Mouse (Mus musculus) ovary, postnatal 10 days (tissue): Measurements from ENCODE around the gene Slc15a3.

ENCODE experiments used
- DNase-seq: peaks from one replicate; pipeline ENCODE4 v3.0.0; 2022; ENCODE audit warnings: low spot score

Slc15a3 gene

DNA sequence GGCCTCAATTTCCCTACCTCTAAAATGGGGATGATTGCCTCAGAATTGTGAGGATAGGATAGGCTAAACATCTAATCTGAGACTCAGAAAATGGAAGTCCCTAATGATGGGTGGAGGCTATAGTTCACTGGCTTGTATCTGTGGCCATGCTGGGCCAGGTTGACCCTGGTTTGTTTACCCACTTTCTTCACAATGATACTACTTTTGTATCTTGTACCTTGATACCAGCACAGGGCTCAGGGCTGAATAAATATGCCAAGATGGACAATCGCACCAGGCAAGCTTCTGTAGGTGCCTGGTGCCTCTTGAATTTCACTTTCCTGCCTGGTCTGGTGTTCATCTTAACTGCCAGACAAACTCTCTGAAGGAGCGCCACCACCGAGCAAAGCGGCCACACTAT, 17.0 kb upstream of the Slc15a3 start:
- DNase-seq, result no peak

DNA sequence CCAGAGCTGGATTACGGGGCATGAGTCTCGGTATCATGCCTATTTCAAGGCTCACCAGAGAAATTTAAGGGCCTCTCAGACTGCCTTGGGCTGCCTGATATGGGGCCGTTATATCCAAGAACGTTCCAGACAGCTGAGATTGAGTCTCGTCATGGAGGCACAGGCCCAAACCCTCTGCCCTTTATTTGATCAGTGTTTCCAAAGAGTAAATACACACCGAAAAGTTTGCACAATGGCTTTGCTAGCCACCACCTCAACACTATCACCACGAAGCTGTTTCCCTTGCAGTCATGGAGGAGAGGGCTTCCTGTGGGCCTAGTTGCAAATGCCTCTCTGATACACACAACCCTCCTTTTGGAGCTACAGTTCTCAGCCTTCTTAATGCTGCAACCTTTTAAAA, 15.5 kb upstream of the Slc15a3 start:
- no peak for DNase-seq

DNA sequence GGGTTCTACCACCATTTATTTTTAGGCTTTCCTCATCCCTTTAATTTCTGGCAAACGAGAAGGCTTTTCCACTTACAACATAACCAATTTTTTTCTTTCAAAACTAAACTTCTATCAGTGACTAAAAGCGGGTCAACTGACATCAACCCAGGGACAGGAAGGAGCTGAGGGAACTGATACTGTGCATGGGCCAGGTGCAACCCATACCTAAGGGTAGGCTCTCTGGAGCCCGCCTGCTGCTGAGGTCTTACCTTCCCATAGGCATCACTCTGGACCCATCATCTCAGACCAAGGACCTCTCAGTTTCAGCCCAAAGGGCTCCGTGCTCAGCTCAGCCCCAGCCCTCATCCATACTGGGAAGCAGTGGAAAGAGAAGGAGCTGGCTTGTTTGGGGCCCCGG, 11.2 kb upstream of the Slc15a3 start:
- no peak for DNase-seq

DNA sequence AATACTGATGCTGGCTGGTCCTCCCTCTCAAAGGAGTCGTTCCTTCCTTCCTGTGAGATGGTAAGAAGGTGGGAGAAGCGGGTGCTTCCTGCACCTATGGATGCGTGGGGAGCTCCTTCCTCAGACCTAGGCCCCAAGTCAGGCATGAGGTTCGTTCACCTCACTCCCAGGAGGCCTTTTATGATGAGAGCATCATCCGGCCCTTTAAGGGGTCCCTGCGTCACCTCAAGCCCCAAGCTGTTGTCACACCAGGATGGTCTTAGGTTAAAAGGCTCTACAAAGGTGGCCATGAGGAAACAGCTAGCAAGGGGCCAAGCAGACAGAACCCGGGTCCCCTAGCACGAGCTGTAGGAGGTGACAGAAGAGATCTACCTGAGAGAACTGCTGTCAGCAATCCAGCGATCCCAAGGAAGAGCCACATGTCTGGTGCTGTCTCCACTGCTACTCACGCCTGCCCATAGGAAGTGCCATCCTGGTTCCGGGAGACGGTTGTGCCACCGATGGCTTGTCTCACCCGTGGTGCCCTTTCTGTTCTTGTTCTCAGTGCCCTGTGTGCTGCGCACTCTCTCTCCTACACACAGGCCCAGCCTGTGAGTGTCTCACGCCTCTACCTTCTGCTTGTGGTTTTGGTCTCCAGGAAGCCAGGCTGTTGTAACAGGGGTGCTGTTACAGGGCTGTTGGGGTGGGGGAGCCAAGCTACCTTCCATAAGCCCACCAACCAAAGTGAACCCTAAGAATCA, 9.9 kb upstream of the Slc15a3 start, which contains the start of gene Cd6:
Gene Cd6, minus strand, starts transcription at position 623 of the 740 bp plus-strand sequence.
- no peak for DNase-seq

DNA sequence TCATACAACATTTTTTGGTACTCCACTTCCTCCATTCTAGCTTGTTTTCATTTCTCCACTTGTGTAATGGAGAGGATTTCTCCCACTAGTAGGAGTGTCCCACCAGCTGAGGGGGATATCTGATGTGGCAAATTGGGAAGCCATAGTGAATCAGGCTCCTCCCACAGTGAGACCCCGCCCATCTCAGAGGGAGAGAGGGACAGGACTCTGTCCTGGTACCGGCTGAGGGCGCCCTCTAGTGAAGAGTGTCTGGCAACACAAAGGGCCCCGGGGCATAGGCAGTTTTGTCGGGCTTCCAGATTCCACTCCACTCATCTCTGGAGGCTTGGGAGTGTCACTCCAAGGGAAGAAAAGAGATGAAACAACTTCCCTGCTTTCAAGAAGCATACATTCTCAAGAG, 8.1 kb upstream of the Slc15a3 start:
- no peak for DNase-seq

DNA sequence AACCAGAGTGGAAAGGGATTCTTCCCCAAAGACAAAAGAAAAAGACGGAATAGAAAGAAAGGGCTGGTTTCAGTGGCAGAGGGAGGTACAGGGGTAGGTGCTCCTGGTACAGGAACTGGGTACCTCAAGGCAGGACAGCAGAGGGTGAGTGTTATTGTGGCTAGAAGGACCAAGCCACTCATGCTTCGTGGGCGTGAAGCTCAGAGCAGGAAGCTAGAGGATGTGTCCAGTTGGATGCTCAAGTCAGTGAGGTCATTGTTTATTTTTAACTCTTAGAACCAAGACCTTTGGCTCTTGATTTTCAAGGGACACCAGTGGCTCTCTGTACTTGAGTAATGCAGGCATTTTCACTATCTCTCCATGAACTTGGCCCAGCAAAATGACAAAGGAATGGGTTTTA, 7.5 kb upstream of the Slc15a3 start:
- DNase-seq, result no peak

DNA sequence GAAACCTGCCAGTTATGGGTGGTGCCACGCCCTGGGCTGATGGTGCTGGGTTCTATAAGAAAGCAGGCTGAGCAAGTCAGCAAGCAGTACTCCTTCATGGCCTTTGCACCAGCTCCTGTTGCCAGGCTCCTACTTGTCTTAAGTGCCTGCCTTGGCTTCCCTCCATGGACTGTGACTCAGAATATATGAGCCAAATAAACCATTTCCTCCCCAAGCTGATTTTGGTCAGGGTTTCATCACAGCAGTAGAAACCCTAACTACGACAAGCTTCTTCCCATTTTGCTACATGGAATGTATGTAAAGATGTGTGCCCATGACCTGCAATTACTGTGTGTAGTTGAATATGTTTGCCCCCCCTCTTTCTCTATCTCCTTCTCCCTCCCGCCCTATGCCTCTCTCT, 5.9 kb upstream of the Slc15a3 start:
- no peak for DNase-seq

DNA sequence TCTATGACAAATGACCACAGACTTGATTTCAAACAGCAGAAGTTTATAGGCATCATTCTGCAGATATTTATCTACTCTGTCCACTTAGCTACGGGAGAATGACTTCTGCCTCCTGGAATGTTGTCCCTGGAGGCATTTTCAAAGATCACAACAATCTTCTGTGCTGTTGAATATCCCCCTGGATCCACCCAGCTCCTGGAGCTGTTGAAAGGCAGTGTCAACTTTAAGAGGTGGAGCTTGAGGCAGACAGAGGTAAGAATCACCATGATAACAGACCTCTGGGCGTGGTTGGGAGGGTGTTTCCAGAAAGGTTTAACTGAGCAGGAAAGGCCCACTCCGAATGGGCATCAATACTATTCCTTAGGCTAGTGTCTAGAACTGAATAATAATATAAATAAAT, 3.9 kb upstream of the Slc15a3 start:
- DNase-seq, result no peak

DNA sequence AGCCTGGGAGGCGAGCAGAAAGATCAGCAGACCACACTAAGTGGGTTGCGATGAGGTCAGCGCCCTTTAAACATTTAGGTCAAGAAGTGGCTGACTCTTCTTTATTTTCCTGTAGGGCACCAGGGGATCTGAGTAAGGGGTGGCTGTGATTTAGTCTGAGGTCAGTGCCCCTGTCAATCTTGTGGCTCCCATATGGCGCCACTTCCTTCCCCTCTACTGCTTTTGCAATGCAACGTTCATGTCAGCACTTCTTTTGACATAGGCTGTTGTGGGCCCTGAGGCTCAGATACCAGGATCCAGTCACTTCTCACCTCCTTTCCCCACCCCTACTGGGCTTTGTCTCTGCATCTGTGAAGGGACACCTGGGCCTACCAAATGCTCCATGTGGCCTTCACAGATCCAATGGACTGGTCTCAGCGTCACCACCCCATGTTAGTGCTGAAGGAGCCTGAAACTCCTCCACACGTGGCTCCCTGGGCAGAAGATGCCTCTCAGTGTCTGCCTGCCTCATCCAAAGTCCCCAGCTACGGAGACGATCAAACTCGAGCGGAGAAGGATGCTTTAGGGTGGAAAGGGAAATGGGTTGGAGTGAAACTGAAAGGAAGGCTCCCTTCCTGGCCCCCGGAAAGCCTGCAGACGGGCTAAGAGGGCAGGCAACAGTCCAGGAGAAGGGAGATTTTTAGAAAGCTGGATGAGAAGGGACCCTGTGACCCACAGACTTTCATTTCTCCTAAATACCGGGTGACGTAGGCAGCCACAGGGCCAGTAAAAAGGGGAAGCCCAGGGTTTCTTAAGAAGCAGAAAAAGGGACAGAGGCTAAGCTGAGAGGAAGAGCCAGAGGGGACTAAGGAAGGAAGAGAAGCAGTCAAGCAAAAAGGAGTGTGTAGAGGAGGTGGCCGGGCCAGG, 2.4 kb downstream of the Slc15a3 start:
- no peak for DNase-seq

DNA sequence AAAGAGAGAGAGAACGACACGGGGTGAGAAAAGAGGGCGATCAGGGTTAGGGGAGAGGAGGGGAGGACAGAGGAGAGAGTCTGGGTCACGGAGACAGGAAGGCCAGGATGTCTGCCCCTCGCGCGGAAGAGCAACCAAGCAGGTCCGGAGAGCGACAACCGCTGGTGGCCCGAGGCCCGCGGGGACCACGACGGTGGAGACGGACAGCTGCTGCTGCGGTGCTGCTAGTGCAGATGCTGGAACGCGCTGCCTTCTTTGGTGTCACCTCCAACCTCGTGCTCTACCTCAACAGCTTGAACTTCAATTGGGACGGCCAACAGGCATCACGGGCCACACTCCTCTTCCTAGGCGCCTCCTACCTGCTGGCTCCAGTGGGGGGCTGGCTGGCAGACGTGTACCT, 3.4 kb downstream of the Slc15a3 start:
- DNase-seq, result no peak

DNA sequence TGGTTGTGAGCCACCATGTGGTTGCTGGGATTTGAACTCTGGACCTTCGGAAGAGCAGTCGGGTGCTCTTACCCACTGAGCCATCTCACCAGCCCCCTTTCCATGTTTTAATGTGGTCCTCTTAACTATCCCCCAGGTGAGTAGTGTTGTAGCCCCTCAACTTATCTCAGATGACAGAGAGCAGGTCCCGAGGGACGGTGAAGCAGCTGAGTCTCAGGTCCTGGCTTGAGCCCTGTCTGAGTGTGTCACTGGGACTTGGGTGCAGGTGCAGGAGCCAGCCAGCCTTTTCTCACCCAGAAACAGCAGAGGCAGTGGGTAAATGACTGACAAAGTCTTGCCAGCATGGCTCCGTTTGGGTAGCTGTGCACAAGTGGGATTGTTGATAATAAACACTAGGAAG, 4.7 kb downstream of the Slc15a3 start:
- no peak for DNase-seq

DNA sequence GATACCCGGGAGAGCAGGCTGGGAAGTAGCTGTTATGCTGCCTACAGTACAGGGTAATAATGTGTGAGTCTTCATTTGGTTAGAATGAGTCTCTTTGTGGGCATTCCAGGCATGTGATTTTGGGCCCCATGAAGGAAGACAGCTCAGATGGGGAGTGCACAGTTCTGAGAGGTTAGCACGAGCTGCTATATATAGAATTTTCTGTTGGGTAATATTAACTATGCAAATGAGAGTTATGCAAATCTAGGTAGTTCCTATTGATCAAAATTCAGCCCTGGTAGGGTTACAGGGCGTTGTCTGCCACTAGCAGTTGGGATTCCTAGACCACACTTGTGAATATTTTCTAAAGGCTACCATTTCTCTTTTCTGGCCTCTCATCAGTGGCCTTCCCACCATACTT, 5.9 kb downstream of the Slc15a3 start:
- DNase-seq, result no peak

DNA sequence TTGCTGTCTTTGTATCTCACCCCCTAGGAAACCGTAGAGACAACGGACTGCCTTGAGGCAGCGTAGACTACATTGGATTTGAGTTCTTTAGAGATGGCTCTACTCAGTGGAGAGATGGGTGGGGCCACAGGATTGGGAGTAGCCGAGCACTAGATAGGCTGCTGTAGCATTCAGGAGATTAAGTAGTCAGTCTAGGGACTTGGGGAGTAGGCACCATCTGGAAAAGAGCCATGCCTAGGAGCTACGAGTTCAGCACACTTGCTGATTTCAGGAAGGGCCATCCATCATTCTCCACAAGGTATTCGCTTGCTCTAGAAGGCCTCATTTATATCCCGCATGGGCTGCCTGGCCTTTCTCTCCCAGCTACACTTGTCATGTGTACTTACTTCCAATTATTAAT, 6.6 kb downstream of the Slc15a3 start:
- no peak for DNase-seq

DNA sequence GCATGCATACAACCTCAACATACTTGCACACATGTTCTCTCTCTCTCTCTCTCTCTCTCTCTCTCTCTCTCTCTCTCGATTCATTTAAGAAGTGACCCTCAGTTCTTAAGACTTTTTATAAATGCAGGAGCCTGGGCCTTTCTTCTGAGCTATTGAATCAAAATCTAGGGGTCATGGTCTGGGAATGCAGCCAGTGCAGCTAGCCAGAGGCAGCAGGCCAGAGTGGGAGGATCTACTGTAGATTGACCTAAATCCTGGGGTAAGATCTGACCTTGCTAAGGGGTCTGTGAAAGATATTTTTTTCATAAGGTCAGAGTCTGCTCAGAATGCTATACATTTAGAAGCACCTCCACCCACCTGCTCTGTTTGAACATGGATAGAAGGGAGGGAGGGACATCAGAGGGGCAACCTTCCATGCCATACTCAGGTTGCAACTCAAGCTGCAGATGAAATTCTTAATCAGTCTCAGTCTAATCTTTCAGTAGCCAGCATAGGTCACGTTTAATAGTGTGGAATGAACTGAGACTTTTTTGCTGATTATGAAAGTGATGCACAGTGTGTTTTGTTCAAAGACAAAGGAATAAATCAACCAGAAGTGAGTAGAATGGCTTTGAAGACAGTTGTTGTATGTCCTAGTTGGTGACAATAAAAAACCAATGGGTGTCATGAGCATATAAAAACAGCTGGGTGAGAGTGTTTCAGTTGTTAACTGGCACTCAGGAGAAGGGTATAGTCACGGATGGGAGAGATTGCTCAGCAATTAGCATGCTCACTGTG, 8.0 kb downstream of the Slc15a3 start:
- no peak for DNase-seq

DNA sequence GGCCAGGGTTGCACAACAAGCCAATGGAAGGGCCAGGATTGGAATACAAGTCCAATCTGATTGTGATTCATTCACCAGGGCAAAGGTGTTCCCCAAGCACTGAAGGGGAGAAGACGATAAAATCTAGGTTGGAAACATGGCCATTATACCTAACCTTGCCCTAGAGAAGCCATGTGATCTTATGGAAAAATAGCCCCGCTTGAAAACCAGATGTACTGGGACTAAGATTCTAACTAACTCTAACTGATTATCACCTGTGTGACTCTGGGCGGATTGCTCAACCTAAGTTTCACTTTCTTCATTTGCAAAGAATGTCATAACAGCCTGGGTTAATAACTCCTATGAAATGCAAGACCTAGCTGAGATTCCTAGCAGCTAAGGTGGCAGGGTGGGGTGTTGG, 15.9 kb downstream of the Slc15a3 start:
- DNase-seq, result no peak

DNA sequence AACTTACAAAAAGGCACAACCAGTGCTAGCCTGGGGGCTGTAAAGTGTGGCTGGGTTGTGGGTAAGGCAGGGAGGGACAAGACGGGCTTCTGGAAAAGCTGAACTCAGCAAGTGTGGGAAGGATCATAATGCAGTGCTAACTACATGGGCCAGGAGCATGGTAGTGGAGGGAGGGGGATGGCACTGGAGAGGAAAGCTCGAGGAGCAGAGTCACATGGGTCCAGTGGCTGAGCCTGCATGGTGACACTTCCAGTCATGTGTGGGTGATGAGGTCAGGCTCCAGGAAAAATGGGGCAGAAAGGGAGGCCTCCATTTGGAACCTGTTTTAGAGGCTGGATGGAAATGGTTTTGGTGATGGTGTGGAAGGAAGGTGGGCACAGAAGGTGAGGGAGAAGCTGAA, 17.0 kb downstream of the Slc15a3 start:
- DNase-seq, result no peak

DNA sequence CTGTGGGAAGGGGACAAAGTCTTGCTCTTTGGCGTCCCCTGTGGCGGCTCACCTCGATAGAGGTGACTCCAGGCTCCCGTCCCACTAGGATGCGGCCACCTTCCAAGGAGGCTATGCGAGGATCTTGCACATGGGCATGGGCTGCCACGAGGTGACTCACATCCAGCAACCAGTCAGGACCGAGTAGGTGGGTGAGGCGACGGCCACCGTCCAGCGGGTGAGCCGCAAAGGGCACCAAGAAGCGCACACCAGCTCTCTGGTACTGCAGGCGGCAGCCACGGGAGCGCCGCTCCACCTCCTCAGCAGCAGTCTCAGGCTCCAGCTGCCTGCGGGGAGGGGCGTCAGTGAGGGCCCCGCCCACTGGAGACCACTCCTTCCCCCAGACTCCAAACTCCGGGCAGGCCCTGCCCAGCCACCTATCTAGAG, 20.6 kb downstream of the Slc15a3 start:
- no peak for DNase-seq

DNA sequence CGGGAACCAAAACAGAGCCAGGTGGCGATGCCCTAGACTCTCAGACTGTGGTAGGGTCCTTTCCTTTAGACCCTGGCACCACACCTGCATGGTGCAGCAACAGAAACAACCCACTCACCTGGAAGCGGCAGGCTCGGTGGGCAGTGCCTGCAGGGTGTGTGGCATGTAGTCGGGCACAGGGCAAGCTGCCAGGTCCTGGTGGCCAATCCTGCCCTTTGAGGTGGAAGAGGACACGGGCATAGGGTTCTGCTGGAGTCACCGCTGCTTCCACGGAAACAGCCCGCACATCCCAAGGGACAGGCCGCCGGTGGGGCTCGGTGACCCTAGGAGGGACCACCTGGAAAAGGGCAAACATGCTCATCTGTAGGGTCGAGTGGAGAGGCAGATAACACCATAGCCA, 26.8 kb downstream of the Slc15a3 start:
- DNase-seq, result no peak

DNA sequence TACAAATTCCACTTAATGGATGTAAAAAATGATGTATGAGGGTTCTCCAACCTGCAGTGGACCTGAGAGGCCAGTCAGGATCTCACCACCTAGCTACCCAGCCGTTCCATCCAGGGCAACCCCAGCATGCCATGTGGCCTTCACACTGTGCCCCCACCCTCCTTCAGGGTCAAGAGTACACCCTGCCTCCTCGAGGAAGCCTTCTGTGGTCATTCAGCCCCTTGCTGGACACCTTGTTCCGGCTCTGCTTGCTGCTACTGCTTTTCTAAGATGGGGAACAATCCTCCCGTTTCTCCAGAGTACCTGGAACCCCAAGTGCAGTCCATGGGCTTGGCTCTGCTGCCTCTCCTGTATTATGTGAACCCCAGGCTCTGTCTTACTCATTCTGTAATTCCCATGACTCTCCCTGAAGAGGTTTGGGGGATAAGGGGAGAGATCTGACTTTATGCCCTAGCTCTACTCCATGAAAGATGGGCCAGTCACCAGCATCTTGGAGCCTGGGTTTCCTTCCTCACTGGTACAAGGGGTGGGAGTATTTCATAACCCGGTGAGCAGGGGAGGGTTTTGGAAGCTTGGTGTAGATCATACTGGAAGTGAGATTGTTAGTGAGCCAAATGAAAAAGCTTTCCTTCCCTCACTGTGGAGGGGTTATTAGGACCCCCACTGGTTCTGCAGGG, 28.6 kb downstream of the Slc15a3 start:
- DNase-seq, result no peak

DNA sequence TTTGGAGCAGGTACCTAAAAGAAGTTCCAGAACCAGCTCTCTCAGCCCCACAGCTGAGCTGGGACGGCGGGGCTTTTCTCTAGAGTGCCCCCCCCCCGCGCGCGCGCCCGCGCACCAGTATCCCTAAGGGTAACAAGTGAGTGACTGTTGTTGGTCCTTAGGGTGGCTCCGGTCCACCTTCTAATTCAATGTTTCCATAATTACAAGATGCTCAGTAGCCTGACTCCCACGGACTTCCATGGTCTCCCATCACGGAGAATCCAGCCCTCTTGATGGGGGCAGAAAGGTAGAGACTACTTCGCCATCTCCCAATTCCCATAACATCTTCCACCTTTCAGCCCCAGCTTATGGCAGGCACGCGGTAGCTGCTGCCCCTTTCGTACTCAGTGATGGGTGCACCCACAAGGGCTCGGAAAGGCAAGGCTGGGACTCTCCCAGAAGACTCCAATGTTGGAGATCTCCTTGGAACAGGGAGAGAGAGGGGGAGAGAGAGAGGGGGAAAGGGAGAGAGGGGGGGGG, 29.2 kb downstream of the Slc15a3 start:
- DNase-seq, result no peak

DNA sequence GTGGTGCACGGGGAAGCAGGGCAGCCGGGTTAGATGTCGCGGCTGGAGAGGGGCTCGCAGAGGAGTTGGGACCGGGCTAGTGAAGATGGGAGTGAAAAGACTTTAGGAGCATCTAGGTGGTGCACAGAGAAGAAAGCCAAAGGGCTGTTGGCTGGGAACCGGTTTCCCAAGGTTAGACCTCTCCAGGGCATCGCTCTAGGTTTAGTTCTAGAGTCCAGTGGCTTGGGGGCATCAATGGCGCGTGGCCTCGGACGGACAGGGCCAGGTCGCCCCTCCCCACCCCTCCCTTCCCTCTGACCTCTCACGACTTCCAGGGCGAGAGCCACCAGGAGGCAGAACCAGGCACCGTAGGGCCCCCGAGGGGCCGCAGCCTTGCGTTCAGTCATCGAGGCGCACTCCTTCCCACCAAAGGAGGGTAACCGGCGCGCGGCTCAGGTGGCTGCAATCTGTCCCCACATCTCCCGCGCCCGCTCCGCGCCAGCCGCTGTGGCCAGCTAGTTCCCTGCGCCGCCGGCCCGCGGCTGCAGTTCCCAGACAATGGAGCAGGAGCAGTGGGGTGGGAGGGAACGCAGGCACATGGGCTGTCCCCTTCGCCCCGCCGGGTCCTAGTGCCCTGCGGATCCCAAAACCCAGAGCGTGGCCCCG, 29.8 kb downstream of the Slc15a3 start:
- DNase-seq, result peak; percentile 67
